Comparison of ENCODE assay signal across 8 mouse cellular contexts in the genomic region with DNA sequence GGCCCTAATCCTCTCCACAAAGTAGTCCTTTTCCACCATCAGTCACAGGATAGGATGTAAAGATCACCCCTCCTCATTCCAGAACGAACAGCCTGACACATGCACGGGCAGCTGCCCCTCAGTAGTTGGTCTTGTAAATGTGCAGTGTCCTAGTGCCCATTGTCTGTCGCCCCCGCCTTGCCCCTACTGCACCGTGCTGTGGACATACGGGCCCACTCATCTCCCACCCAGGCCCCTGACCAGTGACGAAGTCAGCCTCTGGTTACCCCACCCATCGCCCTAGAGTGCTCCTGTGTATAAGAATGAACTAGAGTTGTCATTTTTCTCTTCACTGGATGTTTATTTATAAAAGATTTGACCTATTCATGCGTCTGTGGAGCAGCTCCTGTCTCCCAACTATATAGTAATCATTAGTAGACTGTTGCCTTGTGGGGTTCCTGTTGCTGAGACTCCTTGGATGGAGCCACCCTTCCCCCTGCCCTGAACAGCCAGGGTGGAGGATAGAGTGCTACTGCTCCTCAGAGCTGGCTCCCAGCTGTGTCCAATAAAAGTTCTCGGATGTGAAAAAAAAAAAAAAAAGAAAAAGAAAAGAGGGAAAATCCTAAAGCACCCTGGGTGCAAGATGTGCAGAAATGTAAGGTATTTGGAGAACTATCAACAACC.
A peak's percentile ranks its signal among the peaks of the same experiment; 100 is the strongest.
DNase-seq lines count a peak whose midpoint lies in the region; ATAC-seq and TF ChIP-seq lines count a peak whose summit lies in the region.
"Not testable (repeated sequence)": the region's sequence is repeated elsewhere in the genome, so short reads cannot be mapped to it uniquely, and the experiment has no call there.

No protein-coding gene starts in this region.

- H3K9ac ChIP-seq in forebrain, embryonic 11.5 days (ENCODE audit: low read length); hindbrain, embryonic 15.5 days; kidney, embryonic 15.5 days; liver, embryonic 14.5 days (replicated peaks); midbrain, embryonic 11.5 days (ENCODE audit: low read length); neural tube, embryonic 12.5 days: not testable (repeated sequence)

- not testable (repeated sequence) for TF ChIP-seq EP300 in liver, embryonic 14.5 days (IDR thresholded peaks at IDR 0.05; ENCODE audit: low read depth)

- not testable (repeated sequence) for H3K27ac ChIP-seq in forebrain, embryonic 11.5 days (ENCODE audit: low read depth, low read length); hindbrain, embryonic 15.5 days (replicated peaks); kidney, embryonic 15.5 days; liver, embryonic 14.5 days; midbrain, embryonic 11.5 days (ENCODE audit: low read depth, low read length); neural tube, embryonic 12.5 days

- not testable (repeated sequence) for H3K9me3 ChIP-seq in forebrain, embryonic 11.5 days (ENCODE audit: control insufficient read depth, low read length); hindbrain, embryonic 15.5 days; kidney, embryonic 15.5 days (replicated peaks); liver, embryonic 14.5 days (ENCODE audit: control insufficient read depth, low read length); midbrain, embryonic 11.5 days (ENCODE audit: control insufficient read depth, low read length); neural tube, embryonic 12.5 days

- TF ChIP-seq CTCF in liver, embryonic 14.5 days (IDR thresholded peaks at IDR 0.05; ENCODE audit: low read depth), result not testable (repeated sequence)

- not testable (repeated sequence) for H3K4me2 ChIP-seq in forebrain, embryonic 11.5 days (ENCODE audit: low read depth, low read length, severe bottlenecking); hindbrain, embryonic 15.5 days; kidney, embryonic 15.5 days; liver, embryonic 14.5 days (ENCODE audit: low read depth); midbrain, embryonic 11.5 days; neural tube, embryonic 12.5 days (replicated peaks)

- not testable (repeated sequence) for H3K4me3 ChIP-seq in forebrain, embryonic 11.5 days (ENCODE audit: low read depth, low read length); hindbrain, embryonic 15.5 days; kidney, embryonic 15.5 days (replicated peaks); liver, embryonic 14.5 days (ENCODE audit: insufficient read depth in 1 of 2, low read depth in 2 of 2, low read length in 2 of 2); midbrain, embryonic 11.5 days (ENCODE audit: low read depth, low read length); neural tube, embryonic 12.5 days

- not testable (repeated sequence) for DNase-seq in forebrain, embryonic 11.5 days (ENCODE audit: low spot score); liver, embryonic 14.5 days (ENCODE audit: low read depth in 3 of 3, low spot score in 3 of 3); midbrain, embryonic 11.5 days (ENCODE audit: low spot score, missing footprints)

- not testable (repeated sequence) for H3K4me1 ChIP-seq in forebrain, embryonic 11.5 days (replicated peaks; ENCODE audit: control insufficient read depth, insufficient read depth, low read length); hindbrain, embryonic 15.5 days (replicated peaks); kidney, embryonic 15.5 days; liver, embryonic 14.5 days (replicated peaks; ENCODE audit: control insufficient read depth in 2 of 2, insufficient read depth in 2 of 2, low read length in 1 of 2); midbrain, embryonic 11.5 days (ENCODE audit: control insufficient read depth, insufficient read depth, low read length); neural tube, embryonic 12.5 days

- H3K27me3 ChIP-seq in forebrain, embryonic 11.5 days (ENCODE audit: control insufficient read depth, insufficient read depth, low read length); hindbrain, embryonic 15.5 days; kidney, embryonic 15.5 days; liver, embryonic 14.5 days (ENCODE audit: control insufficient read depth, insufficient read depth, low read length); midbrain, embryonic 11.5 days (ENCODE audit: control insufficient read depth, insufficient read depth, low read length); neural tube, embryonic 12.5 days (replicated peaks): not testable (repeated sequence)

- 82% methylated on average over 1 of the region's 10 CpGs for WGBS in forebrain, embryonic 11.5 days
- 65% methylated on average over 1 of the region's 10 CpGs for WGBS in hindbrain, embryonic 15.5 days
- WGBS in kidney, embryonic 15.5 days, result 77% methylated on average over 1 of the region's 10 CpGs
- WGBS in liver, embryonic 14.5 days (ENCODE audit: insufficient replicate concordance), result 67% methylated on average over 1 of the region's 10 CpGs
- 88% methylated on average over 1 of the region's 10 CpGs for WGBS in midbrain, embryonic 11.5 days
- WGBS in neural tube, embryonic 12.5 days, result 75% methylated on average over 1 of the region's 10 CpGs

- H3K36me3 ChIP-seq in forebrain, embryonic 11.5 days (ENCODE audit: control insufficient read depth, insufficient read depth, low read length); hindbrain, embryonic 15.5 days; kidney, embryonic 15.5 days; liver, embryonic 14.5 days (replicated peaks; ENCODE audit: control insufficient read depth, insufficient read depth, low read depth); midbrain, embryonic 11.5 days (ENCODE audit: control insufficient read depth, insufficient read depth, low read length); neural tube, embryonic 12.5 days: not testable (repeated sequence)

- ATAC-seq in CD4-positive, CD25-positive, alpha-beta regulatory T cell, adult 4 months, result peak; percentile 29
- peak; percentile 67 for ATAC-seq in forebrain, embryonic 11.5 days (replicated peaks; ENCODE audit: low FRiP score)
- peak; percentile 68 for ATAC-seq in granulocyte monocyte progenitor cell, adult 5-6 weeks (replicated peaks; ENCODE audit: poor library complexity, severe bottlenecking)
- ATAC-seq in hindbrain, embryonic 15.5 days (ENCODE audit: low FRiP score, low read depth), result peak; percentile 75
- ATAC-seq in kidney, embryonic 15.5 days (replicated peaks; ENCODE audit: low FRiP score), result peak; percentile 54
- peak; percentile 23; the same call in 1 of the 2 replicates for ATAC-seq in liver, embryonic 14.5 days (ENCODE audit: insufficient read depth)
- peak; percentile 57 for ATAC-seq in midbrain, embryonic 11.5 days (ENCODE audit: low FRiP score)
- ATAC-seq in neural tube, embryonic 12.5 days (ENCODE audit: low FRiP score, low read depth), result peak; percentile 61; the same call in 1 of the 2 replicates

Comparison
In these comparisons a context has a peak if more than half of its experiments do, and no peak if none do; other contexts are left out.
1. ATAC-seq: peak in every context shown above with its lines; median percentile 75 in hindbrain, embryonic 15.5 days; 68 in granulocyte monocyte progenitor cell, adult 5-6 weeks; 67 in forebrain, embryonic 11.5 days; 61 in neural tube, embryonic 12.5 days; 57 in midbrain, embryonic 11.5 days; 54 in kidney, embryonic 15.5 days; 29 in CD4-positive, CD25-positive, alpha-beta regulatory T cell, adult 4 months; 23 in liver, embryonic 14.5 days.